Mouse (Mus musculus): ENCODE measurements around the gene Vegfa.

Gene Vegfa

DNA sequence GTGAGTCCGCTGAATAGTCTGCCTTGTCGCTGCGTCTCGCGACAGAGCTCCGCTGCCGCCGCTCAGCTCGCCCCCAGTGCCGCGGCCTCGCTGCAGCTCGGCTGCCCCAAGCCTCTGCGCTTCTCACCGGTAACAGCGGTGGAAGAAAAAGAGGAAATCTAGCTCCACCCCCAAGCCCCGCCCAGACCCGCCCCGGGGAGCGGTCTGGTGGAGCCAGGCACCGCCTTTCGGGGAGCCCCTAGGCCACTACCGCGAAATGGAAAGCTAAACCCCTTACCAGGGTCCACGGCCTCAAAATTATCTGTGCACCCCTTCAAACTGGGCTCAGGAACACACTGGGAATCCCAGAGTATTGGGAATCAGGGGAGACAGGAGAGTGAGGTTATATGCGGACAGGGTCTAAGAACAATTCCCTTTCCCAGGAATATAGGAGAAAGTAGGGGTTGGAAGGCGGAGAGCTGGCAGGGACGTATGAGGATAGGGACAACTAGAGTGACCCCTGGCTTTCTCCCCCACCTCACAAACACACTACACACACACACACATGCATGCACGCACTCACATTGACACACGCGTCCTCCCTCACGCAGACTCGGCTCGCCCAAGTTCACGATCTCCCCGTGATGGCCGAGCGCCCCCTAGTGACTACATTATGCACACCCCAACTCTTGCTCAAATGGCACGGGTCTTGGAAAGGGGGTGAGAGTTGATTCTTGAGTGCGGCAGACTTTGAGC lies at the start of gene Vegfa:
Vegfa (minus strand) TSS at position 113 of the 735 bp plus-strand sequence.
- peak; percentile 96 for DNase-seq

DNA sequence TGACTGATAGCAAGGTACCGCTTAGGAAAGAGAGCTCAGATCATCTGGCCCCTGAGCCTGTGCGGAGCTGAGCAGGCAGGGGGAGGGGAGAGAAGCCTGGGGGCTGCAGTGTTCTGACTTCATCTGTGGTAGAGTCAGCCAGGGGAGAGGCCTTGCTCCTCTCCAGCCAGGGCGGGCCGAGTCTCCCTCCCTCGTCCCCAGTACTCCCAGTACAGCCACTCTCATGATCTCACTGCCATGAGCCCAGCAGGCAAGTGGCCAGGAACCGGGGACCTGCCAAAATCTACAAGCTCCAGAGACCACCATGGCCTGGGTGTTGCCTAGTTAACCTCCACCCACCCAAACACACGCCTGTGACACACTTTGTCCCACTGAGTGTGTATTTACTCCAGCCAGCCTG lies 49.5 kb upstream of the Vegfa start:
- peak; percentile 62 for DNase-seq

DNA sequence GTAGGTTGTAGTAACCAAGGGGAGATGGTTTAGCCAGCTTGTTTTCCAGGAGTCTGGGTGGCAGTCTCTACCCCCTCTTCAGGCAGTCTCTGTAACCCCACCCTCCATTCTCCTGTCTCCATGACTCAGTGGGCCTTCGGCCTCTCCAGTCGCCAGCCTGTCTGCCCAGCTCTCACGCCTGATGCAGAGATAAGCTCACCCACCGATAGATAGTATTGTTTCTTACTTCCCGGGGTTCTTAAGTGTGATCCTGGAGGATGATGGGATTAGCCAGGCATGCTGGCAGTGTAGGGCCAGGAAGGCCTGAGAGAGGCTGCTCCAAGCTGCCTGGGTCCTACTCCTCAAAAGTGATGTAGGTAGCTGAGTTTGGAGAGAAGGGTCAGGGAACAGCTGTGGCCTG lies 48.9 kb upstream of the Vegfa start:
- peak; percentile 69 for DNase-seq

DNA sequence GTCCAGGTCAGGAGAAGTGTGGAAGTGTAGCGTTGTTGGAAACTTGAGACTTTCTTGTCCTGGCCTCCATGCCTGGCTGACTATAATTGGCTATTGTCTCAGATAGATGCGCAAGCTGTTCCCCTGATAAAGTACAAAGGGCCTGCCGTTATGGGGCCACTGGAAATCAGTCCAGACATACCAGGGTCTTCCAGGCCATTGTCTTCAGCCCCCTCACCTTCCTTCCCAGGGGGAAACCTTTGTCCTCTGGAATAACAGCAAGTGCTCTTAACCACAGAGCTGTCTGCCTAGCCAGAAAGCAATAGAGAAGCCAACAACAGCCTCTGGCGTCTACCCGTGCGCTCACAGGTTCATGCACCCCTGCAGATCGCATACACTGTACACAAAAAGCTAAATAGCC lies 48.2 kb upstream of the Vegfa start:
- no peak for DNase-seq

DNA sequence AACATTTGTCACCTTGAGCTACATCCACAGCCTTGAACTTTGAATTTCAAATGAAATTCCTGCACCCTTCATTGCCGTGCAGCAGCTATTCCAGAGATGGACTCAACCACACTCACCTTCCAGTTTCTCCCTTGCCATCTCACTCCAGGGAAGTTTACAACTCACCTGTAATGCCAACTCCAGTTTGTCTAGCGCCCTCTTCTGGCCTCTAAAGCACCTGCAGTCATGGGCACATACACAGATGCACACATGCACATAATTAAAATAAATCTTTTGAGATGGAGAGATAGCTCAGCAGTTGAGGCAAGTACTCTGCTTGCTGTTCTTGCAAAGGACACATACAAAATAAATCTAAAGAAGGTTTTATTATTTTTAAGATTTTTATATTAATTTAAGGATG lies 46.9 kb upstream of the Vegfa start:
- no peak for DNase-seq

DNA sequence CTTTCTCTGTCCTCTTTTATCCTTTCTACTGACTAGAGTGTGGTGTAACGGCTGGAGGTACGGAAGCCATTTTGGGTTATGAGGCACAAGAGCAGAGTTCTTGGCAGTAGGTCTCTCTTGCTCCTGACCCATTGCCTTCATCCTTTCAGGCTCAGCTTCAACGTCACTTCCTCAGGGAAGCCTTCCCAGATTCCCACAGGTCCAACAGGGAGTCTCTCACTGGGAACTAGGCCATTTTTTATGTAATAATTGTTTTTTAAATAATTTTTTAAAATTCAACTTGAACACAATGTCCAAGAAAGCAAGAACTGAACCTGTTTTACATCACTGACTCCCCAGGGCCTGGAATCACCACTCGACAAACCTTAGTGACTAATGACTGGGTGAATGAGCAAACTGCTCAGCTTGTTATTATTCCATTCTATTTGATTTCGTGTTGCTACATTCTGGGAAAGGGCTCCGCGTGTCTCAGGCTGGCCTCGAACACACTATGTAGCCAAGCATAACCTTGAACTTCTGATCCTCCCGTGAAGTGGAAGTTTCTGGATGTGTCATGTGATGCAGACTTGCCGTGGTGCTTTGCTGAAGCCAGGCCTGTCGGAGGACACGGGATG lies 45.9 kb upstream of the Vegfa start:
- no peak for DNase-seq

DNA sequence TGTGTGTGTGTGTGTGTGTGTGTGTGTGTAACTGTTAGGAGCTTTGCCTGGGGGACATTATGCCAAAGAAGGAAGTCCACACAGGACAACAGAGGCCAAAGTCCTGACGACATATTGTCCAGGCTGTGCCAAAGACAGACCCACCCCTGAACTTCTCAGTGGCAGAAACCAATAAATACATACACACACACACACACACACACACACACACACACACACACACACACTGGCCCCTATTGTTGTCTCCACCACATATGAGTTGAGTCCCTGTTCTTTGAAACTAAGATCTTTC lies 44.0 kb upstream of the Vegfa start:
- peak; percentile 53 for DNase-seq

DNA sequence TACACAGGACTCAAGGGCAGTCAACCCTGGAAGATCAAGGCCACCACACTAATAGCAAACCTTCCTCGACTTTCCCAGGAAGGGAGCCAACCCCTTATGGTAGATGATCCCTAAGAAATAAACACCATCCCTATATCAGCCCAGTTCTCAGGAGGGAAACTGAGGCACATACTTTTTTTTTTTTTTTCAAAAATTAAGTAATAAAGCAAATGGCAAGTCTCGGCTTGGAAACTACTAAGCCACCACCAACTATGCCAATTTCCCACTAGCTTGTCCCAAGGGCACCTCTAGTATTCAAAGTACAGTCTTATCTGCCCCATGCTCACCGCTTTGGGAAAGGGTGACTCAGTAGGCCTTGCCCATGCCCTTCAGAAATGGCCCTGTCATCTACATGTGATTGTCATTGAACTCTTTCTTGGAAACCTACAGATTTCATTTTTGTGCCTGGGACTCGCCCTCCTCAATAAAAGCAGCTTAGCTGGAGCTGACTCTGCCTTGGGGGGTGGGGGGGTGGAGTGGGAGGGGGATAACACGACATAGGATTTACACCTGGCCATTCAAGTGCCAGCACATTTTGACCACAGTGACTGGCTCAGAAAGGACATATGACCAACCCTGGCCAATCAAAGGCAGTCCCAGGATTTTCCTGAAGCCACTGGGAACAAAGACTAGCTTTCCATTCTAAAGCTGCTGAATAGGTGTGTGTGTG lies 43.5 kb upstream of the Vegfa start:
- no peak for DNase-seq

DNA sequence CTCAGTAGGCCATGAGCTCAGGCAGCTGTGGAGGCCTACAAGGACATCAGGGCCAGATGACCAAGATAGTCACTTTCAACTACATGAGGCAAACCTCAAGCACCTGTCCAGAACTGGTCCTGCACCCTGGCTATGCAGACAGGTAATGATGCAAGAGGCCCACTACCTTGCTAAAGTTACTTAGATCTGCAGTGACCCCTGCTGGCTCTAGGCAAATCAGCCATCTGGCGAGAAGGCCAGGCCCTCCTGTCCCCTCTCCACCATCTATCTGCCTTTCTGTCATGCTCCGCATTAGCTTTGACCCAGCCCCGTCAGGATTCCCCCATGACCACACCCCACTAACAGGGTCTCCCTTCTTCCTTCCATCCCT lies 42.9 kb upstream of the Vegfa start:
- peak; percentile 85 for DNase-seq

DNA sequence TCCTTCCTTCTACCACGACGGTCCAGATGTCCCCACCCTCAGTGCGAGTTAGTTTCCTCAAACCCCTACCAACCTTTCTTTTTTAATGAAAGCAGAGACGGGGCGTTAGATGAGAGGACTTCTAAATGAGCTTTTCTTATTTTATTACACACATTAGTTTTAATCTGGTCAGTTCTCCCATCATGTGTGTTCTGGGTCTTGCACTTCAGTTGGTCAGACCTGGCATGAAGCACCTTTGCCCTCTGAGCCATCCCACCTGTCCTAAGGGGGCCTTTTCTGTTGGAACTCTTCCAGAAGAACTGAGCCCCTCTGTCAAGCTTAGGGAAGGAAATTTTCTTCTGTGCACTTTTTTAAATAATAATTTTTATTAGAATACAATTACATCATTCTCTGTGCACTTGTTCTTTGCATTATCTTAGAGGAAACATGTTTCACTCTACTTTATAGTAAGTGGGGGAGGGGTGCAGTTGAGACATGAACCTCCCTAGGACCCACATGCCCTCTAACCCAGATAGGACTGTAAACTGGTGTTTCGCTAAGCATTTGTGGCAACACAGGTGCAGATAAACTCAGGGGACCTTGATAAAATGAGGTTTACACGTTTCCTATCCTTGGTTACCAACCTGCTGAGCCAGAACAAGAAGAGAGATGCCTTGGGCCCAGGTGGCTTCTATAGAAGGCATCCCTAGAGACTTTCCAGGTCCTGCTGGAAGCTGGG lies 42.4 kb upstream of the Vegfa start:
- no peak for DNase-seq

DNA sequence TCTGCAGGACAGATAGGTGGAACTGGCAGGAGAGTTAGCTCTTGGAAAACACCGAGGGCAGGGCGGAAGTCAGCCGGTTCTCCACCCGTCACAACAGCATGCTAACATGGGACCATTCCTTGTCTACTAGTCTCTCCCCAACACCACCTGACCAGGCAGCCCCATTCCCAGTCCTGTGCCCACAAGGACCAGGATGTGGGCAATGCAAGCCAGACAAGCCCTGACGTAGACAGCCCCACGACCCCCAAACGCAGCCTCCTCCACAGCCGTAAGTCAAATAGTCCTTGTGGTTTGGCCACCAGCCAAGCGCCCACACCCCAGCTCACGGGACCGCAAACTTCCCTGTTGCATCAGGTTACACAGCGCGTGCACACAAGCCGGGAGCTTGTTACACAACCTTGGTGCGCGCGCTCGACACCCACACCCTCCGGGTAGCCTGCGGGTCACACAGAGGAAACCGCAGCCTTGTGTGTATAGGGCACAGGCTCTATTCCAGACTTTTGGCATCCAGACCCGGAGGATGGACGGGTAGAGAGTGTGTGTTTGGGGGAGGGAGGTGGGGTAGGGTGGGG lies 41.6 kb upstream of the Vegfa start:
- DNase-seq, result peak; percentile 95

DNA sequence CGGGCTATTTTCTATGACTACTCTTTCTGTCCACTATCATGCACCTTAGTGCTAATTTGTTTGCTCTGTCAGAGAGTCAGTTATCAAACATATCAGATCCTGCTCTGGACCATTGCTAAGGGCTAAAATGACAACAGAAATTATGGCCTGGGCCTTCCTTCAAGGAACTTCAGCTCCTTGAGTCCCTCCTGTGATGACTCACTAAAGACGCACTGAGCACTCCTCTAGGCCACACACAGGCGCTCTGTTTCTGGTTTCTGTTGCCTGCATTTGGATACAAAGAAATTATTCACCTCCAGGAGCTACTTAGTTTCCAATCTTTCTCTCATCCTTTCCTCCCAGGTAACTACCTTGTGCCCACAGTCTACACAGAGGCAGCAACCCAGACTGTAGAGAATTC lies 39.4 kb upstream of the Vegfa start:
- no peak for DNase-seq

DNA sequence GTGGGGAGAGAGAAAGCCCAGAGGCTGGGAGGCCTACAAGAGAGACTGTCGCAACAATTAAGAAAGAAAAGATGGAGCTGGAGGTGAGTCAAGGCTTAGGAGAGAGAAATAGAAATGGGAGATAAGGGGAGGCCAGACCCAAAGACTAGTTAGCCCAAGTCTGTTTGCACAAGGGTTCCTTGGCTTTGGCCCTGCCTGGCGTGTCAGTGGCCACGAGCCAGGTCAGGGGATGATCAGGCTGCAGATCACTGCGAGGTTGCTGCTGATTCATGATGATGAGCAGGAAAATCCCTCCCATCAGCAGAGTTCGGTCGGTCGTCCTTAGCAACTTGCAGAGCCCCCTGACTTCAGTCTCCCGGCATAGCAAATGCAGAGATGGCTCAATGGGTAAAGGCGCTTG lies 37.9 kb upstream of the Vegfa start:
- DNase-seq, result no peak

DNA sequence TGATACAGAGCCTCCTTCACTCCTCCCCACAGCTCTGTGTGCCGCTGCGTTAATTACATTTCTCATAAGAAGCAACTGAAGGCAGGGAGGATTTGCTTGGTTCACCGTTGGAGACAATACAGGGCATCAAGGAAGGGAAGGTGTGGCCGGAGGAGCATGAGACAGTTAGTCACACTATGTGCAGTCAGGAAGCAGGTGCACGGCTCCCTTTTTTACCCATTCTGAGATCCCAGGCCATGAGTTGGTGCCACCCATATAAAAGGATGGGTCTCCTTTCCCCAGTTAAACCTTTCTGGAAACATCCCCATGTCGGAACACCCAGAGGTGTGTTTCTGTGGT lies 31.8 kb upstream of the Vegfa start:
- no peak for DNase-seq

DNA sequence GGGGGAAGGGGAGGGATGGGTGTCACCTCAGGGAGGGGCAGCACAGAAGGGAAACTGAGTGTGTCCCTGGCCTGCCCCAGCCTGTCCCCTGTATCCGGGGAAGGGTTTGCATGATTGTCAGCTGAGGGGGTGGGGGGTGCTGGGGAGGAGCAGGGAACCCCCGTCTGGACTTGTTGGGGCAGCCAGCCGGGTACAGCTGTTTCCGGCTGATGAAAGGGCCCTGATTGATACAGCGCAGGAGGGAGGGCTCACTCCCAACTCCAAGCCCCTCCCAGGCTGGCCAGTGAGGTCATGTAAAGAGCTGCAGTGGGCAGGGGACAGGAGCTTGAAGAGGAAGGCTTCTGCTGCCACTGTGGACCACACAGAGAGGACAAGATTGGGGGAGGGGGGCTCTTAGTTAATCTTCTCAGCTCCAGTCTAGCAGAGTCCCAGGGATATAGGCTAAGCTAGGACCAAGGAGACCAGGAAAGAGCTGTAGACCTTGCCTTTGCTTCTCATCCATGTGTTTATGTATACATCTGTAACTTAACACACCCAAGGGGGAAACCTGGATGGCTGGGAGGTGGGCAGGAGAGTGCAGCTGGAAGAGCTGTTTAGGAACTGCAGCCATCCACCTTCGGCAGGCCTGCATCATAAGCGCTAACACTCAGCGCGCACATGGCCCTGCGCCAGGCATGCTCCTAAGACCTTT lies 31.3 kb upstream of the Vegfa start:
- peak; percentile 83 for DNase-seq

DNA sequence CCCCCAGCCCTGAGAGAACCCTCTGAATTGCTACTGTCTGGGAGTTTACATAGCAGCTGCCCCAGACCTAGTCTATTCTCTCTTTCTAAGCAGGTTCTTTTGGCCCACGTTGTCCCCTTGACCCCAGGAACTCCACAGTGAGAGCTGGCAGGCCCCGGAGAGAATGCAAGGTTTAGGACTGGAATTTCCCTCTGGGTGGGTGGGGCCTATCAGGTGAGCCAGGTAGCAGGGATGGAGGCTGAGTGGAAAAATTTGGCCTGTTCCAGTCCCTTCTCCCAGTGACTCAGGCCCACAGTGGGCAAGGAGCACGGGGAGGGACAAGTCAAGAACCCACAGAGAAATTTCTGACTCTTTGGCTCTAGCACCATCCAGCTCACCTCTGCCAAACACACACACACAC lies 28.1 kb upstream of the Vegfa start:
- no peak for DNase-seq

DNA sequence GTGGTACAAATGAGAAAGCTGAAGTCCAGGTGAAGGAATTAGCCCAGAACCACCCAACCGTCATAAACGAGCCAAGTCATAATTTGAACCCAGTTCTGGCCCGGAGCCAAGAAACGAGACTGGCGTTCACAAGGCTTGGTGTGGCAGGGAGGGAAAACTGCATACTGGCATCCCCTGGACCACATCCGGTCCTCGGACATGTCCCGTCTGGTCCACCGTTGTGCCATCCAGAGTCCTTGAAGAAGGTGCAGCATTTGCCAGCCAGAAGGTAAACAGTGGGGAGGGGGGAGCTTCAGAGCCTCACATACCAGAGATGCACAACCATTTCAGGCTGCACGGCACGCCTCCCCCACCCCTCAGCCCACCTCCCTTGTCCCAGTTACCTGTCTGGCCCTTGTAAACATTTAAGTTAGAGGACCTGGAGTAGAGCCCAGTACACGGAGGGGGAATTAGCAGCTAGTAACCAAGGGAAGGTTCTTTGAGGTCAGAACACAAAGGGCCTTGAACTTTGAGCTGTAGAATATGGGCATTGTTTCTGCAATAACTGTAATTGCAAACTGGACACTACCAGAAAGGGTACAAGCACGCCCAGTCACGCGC lies 27.2 kb upstream of the Vegfa start:
- DNase-seq, result peak; percentile 56

DNA sequence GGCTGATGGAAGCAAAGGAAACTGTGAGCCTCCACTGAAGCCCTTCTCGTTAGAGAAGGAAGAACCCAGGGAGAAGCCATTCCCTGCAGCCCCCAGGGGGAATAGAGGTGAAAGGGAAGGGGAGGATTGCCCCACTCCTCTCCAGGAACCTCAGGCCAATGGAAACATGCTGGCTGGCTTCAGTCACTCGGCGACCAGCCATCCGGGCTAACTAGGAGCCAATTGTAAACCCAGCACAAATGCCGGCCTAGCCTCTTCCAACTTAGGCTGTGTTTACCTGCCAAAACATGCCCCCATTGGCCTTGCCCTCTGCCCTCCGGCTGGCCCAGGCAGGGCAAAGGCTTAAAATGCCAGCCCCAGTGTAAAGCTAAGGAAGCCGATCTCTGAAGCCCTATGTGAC lies 24.1 kb upstream of the Vegfa start:
- peak; percentile 41 for DNase-seq

DNA sequence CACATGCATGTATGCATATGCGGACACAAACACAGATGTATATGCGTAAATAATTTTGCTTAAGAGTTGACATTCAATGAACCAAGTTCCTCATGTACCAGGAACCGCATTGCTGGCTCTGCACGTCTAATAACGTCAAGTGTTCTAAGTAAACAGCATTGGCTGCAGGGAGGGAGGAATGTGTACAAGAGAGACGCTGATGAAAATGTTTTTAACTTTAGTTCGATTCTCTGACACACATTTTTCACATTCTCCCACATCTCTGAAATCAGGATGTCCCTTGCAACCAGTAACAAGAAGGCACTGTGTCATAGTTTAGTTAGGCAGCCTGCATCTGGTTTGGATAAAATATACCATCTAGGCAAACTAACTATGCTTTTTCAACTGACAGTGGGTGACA lies 23.6 kb upstream of the Vegfa start:
- peak; percentile 39 for DNase-seq

DNA sequence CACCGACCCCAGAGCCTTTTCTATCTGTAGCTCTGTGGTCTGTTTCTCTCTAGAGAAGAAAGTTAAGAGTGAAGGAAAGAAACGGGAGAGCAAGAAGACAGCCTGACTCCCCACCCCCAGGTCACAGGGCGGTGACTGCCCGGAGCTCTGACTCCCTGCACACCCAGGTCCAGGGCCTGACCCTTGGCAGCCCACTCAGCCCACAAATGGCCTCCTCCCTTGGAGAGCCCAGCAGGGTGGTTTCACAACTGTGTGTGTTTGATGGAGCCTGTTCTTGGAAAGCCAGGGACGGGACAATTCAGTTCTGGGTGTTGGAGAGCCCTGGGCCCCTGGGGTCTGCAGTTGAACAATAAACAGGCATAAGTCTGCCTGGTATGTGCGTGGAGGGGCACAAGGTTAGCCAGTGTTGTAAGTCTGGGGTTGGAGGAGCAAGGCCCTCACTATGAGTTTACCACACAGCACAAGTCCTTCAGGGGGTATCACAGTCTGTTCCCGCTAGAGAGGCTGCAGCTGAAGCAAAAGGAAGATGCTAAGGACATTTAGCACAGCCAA lies 21.2 kb upstream of the Vegfa start:
- peak; percentile 69 for DNase-seq

DNA sequence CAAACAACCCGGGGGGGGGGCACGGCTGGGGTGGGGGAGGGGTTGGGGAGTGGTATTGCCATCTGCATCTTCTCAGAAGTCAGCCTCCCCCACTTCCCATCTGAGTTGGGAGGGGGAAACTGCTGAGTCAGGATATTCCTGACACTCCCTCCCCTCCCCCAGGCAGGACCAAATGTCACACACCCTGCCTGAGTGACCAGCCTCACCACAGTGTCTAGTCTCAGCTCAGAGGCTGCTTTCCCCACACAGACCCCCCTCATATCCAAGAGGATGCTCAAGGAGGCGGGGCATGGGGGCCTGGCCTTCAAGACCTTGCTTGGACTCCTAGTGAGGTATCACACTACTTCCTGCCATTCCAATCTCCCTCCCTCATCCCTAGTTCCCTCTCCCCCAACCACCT lies 20.0 kb upstream of the Vegfa start:
- DNase-seq, result no peak

DNA sequence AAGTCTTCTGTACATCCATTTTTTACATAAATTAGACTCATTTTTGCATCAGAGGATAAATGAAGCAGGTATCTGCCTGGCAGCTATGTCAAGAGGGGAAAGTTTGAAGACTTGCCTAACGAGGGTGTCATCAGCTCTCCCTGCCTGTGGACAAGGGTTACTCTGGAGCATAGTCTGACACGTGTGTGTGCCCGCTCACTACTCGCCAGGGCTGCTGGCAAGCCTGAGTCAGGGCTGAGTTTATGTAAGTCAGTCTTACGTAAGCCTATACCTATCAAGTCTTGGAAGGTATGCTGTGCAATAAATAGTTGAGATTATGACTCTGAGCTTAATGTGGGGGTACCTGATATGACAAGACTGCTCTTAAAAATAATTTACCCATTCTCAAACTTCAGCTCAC lies 19.2 kb upstream of the Vegfa start:
- DNase-seq, result peak; percentile 73
